Mouse (Mus musculus) frontal cortex, postnatal 14 days (tissue): ENCODE measurements at regions not wholly inside any gene's neighbourhood (a gene's known extent, or its start where the extent isn't known, plus 50 kb on each side); places are given as distances from the start of the nearest gene placed in this dataset.

ENCODE experiments used
- DNase-seq, 2 experiments: peaks; one replicate each; pipeline ENCODE4 v3.0.0; 2022; ENCODE audit warnings: low spot score in 2 of 2

DNA sequence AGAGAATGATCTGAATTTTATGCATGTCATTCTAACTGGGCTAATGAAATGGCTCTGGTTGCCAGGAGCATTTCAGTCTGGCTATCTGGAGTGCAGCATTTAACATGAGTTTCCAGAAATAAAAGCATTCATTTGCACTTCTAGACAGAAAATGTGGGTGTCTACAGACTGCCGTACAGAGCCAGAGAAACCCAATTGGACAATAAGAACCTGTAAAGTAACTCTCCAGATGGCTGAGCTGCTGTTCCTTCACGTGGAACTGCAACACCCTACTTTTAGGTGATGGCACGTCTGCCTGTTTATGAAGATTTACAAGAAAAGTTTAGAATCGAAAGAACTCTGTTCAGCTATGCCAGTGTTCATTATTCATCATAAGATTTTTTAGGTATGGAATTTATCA is 446.0 kb upstream of the Slitrk1 start:
- peak; percentile 31 to 40 for DNase-seq
